Mouse (Mus musculus): ENCODE data around the gene BC048507. TPM values are rescaled to one million over a fixed set of nuclear protein-coding genes. Genes with fewer than 3 reads are reported as not detected.
"Not testable (repeated sequence)": the region's sequence is repeated elsewhere in the genome, so short reads cannot be mapped to it uniquely, and the experiment has no call there.

BC048507 gene
- total RNA-seq (2021), result not detected
- long read RNA-seq, result 0 reads

- no peak for DNase-seq (ENCODE audit: low spot score in 2 of 2)
Observed at GRCm38 (mm10) chr13:67863026-67863425, at the start of gene BC048507. TSS of gene BC048507 (plus strand) at chr13:67863326.

GRCm38 (mm10) chr13:67813710-67814660, 49.1 kb upstream of the BC048507 start, which contains the start of gene Zfp273:
TSS of gene Zfp273 (plus strand) at chr13:67813740.
- peak; percentile 67 to 89 for DNase-seq (ENCODE audit: low spot score in 2 of 2)

GRCm38 (mm10) chr13:67818636-67819035, 44.5 kb upstream of the BC048507 start:
- peak in 1 of 2 experiments; percentile 50 for DNase-seq (ENCODE audit: low spot score in 2 of 2)

GRCm38 (mm10) chr13:67830911-67831336, 32.2 kb upstream of the BC048507 start, which contains the start of gene Gm10037:
TSS of gene Gm10037 (plus strand) at chr13:67831106.
- DNase-seq (ENCODE audit: low spot score in 2 of 2), result peak; percentile 48 to 84

GRCm38 (mm10) chr13:67833137-67833536, 30.0 kb upstream of the BC048507 start:
- DNase-seq (ENCODE audit: low spot score in 2 of 2), result not testable (repeated sequence)

GRCm38 (mm10) chr13:67843775-67844118, 19.4 kb upstream of the BC048507 start:
- no peak for DNase-seq (ENCODE audit: low spot score in 2 of 2)

GRCm38 (mm10) chr13:67844119-67844852, 18.8 kb upstream of the BC048507 start:
- peak; percentile 32 to 79 for DNase-seq (ENCODE audit: low spot score in 2 of 2)

- no peak for DNase-seq (ENCODE audit: low spot score in 2 of 2)
Observed at GRCm38 (mm10) chr13:67844853-67845194, 18.3 kb upstream of the BC048507 start.

GRCm38 (mm10) chr13:67850361-67850760, 12.8 kb upstream of the BC048507 start:
- no peak for DNase-seq (ENCODE audit: low spot score in 2 of 2)

GRCm38 (mm10) chr13:67853130-67853529, 10.0 kb upstream of the BC048507 start:
- no peak for DNase-seq (ENCODE audit: low spot score in 2 of 2)

- peak; percentile 51 to 77 for DNase-seq (ENCODE audit: low spot score in 2 of 2)
Observed at GRCm38 (mm10) chr13:67853983-67854382, 9.1 kb upstream of the BC048507 start.

- DNase-seq (ENCODE audit: low spot score in 2 of 2), result no peak
Observed at GRCm38 (mm10) chr13:67857317-67857716, 5.8 kb upstream of the BC048507 start.

GRCm38 (mm10) chr13:67862508-67862907, 618 bp upstream of the BC048507 start:
- peak in 1 of 2 experiments; percentile 47 for DNase-seq (ENCODE audit: low spot score in 2 of 2)

- no peak for DNase-seq (ENCODE audit: low spot score in 2 of 2)
Observed at GRCm38 (mm10) chr13:67864764-67865350, 1.7 kb downstream of the BC048507 start.

- no peak for DNase-seq (ENCODE audit: low spot score in 2 of 2)
Observed at GRCm38 (mm10) chr13:67867899-67868298, 4.8 kb downstream of the BC048507 start.

- not testable (repeated sequence) for DNase-seq (ENCODE audit: low spot score in 2 of 2)
Observed at GRCm38 (mm10) chr13:67876049-67876698, 13.0 kb downstream of the BC048507 start.

- no peak for DNase-seq (ENCODE audit: low spot score in 2 of 2)
Observed at GRCm38 (mm10) chr13:67876699-67877254, 13.7 kb downstream of the BC048507 start.

GRCm38 (mm10) chr13:67883966-67884365, 20.8 kb downstream of the BC048507 start:
- no peak for DNase-seq (ENCODE audit: low spot score in 2 of 2)

- DNase-seq (ENCODE audit: low spot score in 2 of 2), result no peak
Observed at GRCm38 (mm10) chr13:67909759-67910158, 46.6 kb downstream of the BC048507 start.
